Mouse (Mus musculus): ENCODE results near the gene Cop1.
A peak's percentile ranks its signal among the peaks of the same experiment; 100 is the strongest.

The Cop1 gene

GRCm38 (mm10) chr1:159290219-159290618 is 58.1 kb downstream of the Cop1 start:
- no peak for DNase-seq (ENCODE audit: low spot score)

- DNase-seq (ENCODE audit: low spot score): no peak
These were observed 58.7 kb downstream of the Cop1 start for GRCm38 (mm10) chr1:159290859-159291258.

GRCm38 (mm10) chr1:159301418-159302082 is 69.4 kb downstream of the Cop1 start:
- DNase-seq (ENCODE audit: low spot score): no peak

GRCm38 (mm10) chr1:159313625-159314024 is 81.5 kb downstream of the Cop1 start:
- no peak for DNase-seq (ENCODE audit: low spot score)

GRCm38 (mm10) chr1:159322586-159322985 is 90.5 kb downstream of the Cop1 start:
- DNase-seq (ENCODE audit: low spot score): no peak

- no peak for DNase-seq (ENCODE audit: low spot score)
These were observed 98.9 kb downstream of the Cop1 start for GRCm38 (mm10) chr1:159331008-159331407.

- DNase-seq (ENCODE audit: low spot score): no peak
These were observed 102.0 kb downstream of the Cop1 start for GRCm38 (mm10) chr1:159334157-159334556.

- DNase-seq (ENCODE audit: low spot score): no peak
These were observed 110.2 kb downstream of the Cop1 start for GRCm38 (mm10) chr1:159342355-159342754.

- peak; percentile 6 for DNase-seq (ENCODE audit: low spot score)
These were observed 123.0 kb downstream of the Cop1 start for GRCm38 (mm10) chr1:159355027-159355570.

- DNase-seq (ENCODE audit: low spot score): no peak
These were observed 126.6 kb downstream of the Cop1 start for GRCm38 (mm10) chr1:159358713-159359112.

- no peak for DNase-seq (ENCODE audit: low spot score)
These were observed 139.8 kb downstream of the Cop1 start for GRCm38 (mm10) chr1:159371881-159372390.

- DNase-seq (ENCODE audit: low spot score): no peak
These were observed 150.1 kb downstream of the Cop1 start for GRCm38 (mm10) chr1:159382218-159382617.

GRCm38 (mm10) chr1:159382916-159383315 is 150.8 kb downstream of the Cop1 start:
- no peak for DNase-seq (ENCODE audit: low spot score)

- no peak for DNase-seq (ENCODE audit: low spot score)
These were observed 154.3 kb downstream of the Cop1 start for GRCm38 (mm10) chr1:159386458-159386857.

- DNase-seq (ENCODE audit: low spot score): no peak
These were observed 156.5 kb downstream of the Cop1 start for GRCm38 (mm10) chr1:159388565-159389024.

- DNase-seq (ENCODE audit: low spot score): peak; percentile 58
These were observed 157.9 kb downstream of the Cop1 start for GRCm38 (mm10) chr1:159390049-159390448.

GRCm38 (mm10) chr1:159392667-159393066 is 160.5 kb downstream of the Cop1 start:
- DNase-seq (ENCODE audit: low spot score): no peak

- no peak for DNase-seq (ENCODE audit: low spot score)
These were observed 161.1 kb downstream of the Cop1 start for GRCm38 (mm10) chr1:159393070-159393699.

- no peak for DNase-seq (ENCODE audit: low spot score)
These were observed 161.8 kb downstream of the Cop1 start for GRCm38 (mm10) chr1:159393931-159394330.

GRCm38 (mm10) chr1:159396515-159396914 is 164.4 kb downstream of the Cop1 start:
- peak; percentile 44 for DNase-seq (ENCODE audit: low spot score)
